Mouse (Mus musculus): ENCODE measurements around the gene Zfp235. TPM values are rescaled to one million over a fixed set of nuclear protein-coding genes. Genes with fewer than 3 reads are reported as not detected.

Gene Zfp235
- total RNA-seq (2021) = 1 to 10 TPM; 7.2 to 9.9 TPM
- long read RNA-seq, experiment 1, partial matches to known transcripts = 1 of 5 reads
- long read RNA-seq, experiment 1, other reads (novel, unspliced or antisense) = 0 of 5 reads
- long read RNA-seq, experiment 2, partial matches to known transcripts = 0 of 9 reads
- long read RNA-seq, experiment 2, other reads (novel, unspliced or antisense) = 5 of 9 reads

- DNase-seq = peak; percentile 88
Measured at GRCm38 (mm10) chr7:24133996-24134828, at the start of gene Zfp235. Gene Zfp235, plus strand, starts transcription at chr7:24134169.

- no peak for DNase-seq
Measured at GRCm38 (mm10) chr7:24086871-24087270, 47.1 kb upstream of the Zfp235 start.

GRCm38 (mm10) chr7:24087485-24088125 is 46.4 kb upstream of the Zfp235 start:
- no peak for DNase-seq

GRCm38 (mm10) chr7:24104403-24104802 is 29.6 kb upstream of the Zfp235 start:
- no peak for DNase-seq

DNA sequence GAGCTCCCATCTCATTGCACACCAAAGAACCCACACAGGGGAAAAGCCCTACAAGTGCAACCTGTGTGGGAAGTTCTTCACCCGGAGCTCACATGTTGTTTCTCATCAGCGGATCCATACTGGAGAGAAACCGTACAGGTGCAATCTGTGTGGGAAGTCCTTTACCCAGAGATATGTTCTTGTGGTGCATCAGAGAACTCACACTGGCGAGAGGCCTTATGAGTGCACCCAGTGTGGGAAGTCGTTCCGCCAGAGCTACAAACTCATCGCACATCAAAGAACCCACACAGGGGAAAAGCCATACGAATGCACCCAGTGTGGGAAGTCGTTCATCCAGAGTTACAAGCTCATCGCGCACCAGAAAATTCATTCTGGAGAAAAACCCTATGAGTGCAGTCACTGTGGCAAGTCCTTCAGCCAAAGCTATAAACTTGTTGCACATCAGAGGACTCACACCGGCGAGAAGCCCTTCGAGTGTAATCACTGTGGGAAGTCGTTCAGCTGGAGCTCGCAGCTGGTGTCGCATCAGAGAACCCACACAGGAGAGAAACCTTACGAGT is 28.7 kb upstream of the Zfp235 start:
- DNase-seq = no peak

GRCm38 (mm10) chr7:24110839-24111238 is 23.1 kb upstream of the Zfp235 start:
- no peak for DNase-seq

DNA sequence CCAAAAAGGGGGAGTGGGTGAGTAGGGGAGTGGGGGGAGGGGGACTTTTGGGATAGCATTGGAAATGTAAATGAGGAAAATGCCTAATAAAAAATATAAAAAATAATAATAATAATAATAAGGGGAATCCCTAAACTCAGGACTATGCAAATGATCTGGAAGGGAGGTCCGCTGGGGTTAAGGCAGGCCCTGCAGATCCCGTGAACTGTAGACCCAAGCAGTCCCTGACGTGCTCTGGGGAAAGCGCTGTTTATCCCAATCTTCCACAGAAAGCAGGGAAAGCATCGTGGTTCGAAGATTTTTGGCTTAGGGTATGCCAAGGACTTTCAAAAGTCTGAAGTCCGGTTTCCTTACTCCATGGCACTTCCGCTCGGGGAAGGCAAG is 22.2 kb upstream of the Zfp235 start:
- no peak for DNase-seq

GRCm38 (mm10) chr7:24112156-24112856 is 21.7 kb upstream of the Zfp235 start, which contains the start of gene Zfp112:
Gene Zfp112, plus strand, starts transcription at chr7:24112314.
- DNase-seq = peak; percentile 85

- DNase-seq = peak; percentile 78
Measured at GRCm38 (mm10) chr7:24113001-24113400, 21.0 kb upstream of the Zfp235 start.

DNA sequence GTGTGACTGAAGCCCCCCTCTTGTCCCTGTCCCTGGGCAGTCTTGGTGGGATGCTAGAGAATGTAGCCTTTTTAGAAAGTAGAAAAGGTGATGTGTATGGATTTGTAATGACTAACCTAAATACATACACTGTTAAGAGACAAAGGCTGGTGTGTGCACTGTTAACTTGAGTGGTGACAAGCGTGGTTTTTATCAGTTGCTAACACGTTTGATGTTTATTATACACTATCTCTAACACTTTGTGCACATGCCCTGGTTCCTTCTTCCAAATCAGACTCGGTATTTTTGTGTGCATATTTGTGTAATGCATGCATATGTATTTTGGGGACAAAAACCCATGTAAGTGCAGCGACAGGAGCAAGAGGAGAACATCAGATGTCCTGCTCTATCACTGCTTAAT is 17.3 kb upstream of the Zfp235 start:
- DNase-seq = no peak

DNA sequence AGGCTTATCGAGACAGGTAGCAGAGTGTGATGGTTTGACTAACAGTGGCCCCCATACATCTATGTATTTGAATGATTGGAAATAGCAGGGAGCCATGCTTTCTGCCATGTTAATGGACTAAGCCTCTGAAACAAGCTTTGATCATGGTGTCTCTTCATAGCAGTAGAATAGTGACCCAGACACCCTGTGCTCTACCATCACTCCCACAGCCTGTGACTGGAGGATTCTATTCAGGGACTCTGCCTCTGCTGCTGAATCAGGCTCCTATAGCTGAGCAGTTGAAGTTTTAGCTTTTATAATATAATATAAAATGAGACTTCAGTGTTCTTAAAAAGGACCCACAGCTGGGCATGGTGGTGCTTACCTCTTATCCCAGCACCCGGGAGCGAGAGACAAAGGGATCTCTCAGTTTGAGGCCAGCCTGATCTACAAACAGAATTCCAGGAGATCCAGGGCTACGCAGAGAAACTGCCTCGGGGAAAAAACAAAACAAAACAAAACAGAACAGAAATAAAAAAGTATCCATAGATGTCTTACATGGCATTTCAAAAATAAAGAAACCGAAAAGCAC is 459 bp upstream of the Zfp235 start:
- DNase-seq = no peak

- no peak for DNase-seq
Measured at GRCm38 (mm10) chr7:24142566-24142965, 8.6 kb downstream of the Zfp235 start.

- peak; percentile 20 for DNase-seq
Measured at GRCm38 (mm10) chr7:24153272-24153671, 19.3 kb downstream of the Zfp235 start.

- no peak for DNase-seq
Measured at GRCm38 (mm10) chr7:24172191-24172590, 38.2 kb downstream of the Zfp235 start.

DNA sequence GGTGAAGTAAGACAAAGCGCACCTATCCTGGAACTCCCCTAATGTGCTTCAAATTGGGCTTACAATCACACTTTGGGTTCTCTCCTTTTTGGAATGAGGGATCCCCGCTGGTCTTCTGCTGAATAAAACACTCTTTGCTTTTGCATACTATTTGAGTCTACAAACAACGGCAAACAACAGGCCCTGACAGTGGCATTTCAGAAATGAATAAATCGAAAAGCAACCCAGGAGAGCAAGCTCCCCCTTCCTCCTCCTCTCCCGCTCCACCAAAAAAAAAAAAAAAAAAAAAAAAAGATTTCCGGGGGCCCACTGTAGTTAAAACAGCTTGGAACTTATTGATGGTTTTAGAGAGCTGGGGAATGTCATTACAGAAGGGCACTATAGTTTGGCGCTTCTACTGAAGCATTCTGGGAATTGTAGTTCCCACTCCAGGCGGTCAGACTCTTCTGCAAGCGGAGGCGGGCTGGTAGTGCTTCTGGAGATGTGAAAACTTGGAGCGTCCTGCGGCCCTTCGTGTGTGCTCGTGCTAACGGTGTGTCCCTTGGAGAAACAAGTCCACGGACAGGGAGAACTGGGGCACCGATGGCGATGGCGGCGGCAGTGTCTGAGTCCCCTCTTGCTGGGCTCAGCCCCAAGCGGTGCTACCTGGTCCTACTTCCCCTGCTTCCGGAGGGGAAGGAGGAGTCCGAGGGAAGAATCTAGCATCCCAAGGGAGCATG is 40.8 kb downstream of the Zfp235 start, which contains the start of gene Zfp114:
Gene Zfp114, plus strand, starts transcription at position 443 of the 719 bp plus-strand sequence.
- peak; percentile 63 for DNase-seq

DNA sequence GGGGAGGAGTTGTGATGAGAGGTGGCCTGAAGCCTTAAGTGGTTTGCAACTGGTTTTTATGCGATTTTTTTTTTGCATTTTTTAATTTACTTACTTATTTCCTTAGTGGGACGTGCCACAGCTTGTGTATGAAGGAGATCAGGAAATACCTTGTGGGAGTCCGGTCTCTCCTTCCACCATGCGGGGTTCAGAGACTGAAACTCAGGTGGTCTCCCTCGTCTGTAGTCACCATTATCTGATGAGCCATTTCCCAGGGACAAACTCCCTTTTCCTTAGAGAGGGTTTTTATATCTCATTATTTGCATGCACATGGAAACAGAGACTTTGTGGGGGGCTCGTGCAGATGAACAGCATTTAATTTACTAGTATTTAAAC is 41.4 kb downstream of the Zfp235 start:
- no peak for DNase-seq

DNA sequence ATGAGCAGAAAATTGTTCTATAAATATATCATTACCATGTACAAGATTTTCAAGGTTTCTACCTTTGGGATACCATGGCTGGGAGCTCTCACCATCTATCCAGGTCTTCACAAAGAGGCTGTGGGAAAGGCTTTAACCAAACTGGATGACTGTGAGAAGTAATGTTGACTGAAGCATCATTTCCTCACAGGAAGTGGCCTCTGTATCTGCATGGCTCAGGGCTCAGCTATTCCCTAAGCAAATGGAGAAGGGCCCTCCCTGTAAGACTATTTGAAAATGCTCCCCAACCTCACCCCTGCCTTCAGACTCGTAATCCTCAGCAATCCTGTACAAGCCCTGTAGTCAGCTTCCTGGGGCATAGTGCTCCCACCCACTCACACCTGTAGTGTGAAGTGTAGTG is 53.6 kb downstream of the Zfp235 start:
- DNase-seq = no peak

- no peak for DNase-seq
Measured at GRCm38 (mm10) chr7:24188901-24189570, 55.1 kb downstream of the Zfp235 start.

- DNase-seq = no peak
Measured at GRCm38 (mm10) chr7:24189571-24189944, 55.6 kb downstream of the Zfp235 start.

DNA sequence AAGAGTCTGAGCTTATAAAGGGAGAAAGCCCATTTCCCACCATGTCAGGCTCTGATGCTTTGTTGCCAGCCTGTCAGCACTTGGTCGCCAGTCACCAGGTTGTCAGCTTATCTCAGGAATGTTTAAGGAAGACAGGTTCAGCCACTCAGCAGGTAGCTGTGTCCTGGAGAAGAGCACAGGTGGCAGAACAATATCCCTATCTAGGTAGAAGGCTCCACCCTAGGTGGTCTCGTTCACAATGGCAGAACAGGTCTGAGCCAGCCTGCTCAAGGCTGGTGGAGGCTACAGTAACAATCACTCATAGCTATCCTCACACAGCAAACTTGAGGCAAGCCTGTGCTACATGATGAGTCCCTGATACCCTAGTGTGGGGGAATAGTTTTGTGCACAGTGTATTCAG is 57.4 kb downstream of the Zfp235 start:
- DNase-seq = no peak

Measured in adrenal gland, postnatal 10 days (tissue).